Mouse (Mus musculus): ENCODE measurements around the gene Lrmda. TPM values are rescaled to one million over a fixed set of nuclear protein-coding genes. Genes with fewer than 3 reads are reported as not detected.
A peak's percentile ranks its signal among the peaks of the same experiment; 100 is the strongest.

The Lrmda gene
- total and polyA plus RNA-seq, 2 experiments from 2014 or later = 0.18 TPM; not detected in 1

- H3K36me3 ChIP-seq (ENCODE audit: insufficient read depth) = no peaks in the 10 kb centered on the region
- whole genome bisulfite sequencing = 62% methylated on average over 17 of the region's 17 CpGs
- no peak overlapping the region for H3K9ac ChIP-seq
- H3K27me3 ChIP-seq (ENCODE audit: insufficient read depth, low read length) = no peaks in the 10 kb centered on the region; the same call in 1 of the 2 replicates
- TF ChIP-seq CTCF (IDR thresholded peaks at IDR 0.05; ENCODE audit: low read depth) = no peak
- H3K27ac ChIP-seq (ENCODE audit: low read depth, low read length) = no peak overlapping the region
- no peak overlapping the region for H3K4me3 ChIP-seq (ENCODE audit: low read depth, low read length)
- no peak overlapping the region for H3K4me2 ChIP-seq (ENCODE audit: low read depth)
- ATAC-seq (no peak), DNase-seq (no peak)
- H3K4me1 ChIP-seq (ENCODE audit: insufficient read depth) = peaks cover 4% of the 10 kb centered on the region; the same call in 1 of the 2 replicates
- no peaks in the 10 kb centered on the region for H3K9me3 ChIP-seq (ENCODE audit: low read length)
Measured at GRCm38 (mm10) chr14:22649985-22650984, 630.8 kb downstream of the Lrmda start.

GRCm38 (mm10) chr14:22651131-22651952, 631.8 kb downstream of the Lrmda start:
- H3K36me3 ChIP-seq (ENCODE audit: insufficient read depth) = no peaks in the 10 kb centered on the region
- ATAC-seq = no peak

GRCm38 (mm10) chr14:22662496-22662895, 643.0 kb downstream of the Lrmda start:
- no peak overlapping the region for H3K27ac ChIP-seq (ENCODE audit: low read depth, low read length)
- ATAC-seq (no peak), DNase-seq (no peak)
- H3K4me1 ChIP-seq (ENCODE audit: insufficient read depth) = no peaks in the 10 kb centered on the region
- H3K4me3 ChIP-seq (ENCODE audit: low read depth, low read length) = no peak overlapping the region
- H3K9me3 ChIP-seq (ENCODE audit: low read length) = no peaks in the 10 kb centered on the region
- no peak for TF ChIP-seq CTCF (IDR thresholded peaks at IDR 0.05; ENCODE audit: low read depth)
- no peaks in the 10 kb centered on the region for H3K27me3 ChIP-seq (ENCODE audit: insufficient read depth, low read length)
- no peak overlapping the region for H3K9ac ChIP-seq
- H3K4me2 ChIP-seq (ENCODE audit: low read depth) = no peak overlapping the region
- 61% methylated on average over 3 of the region's 3 CpGs for WGBS
- H3K36me3 ChIP-seq (ENCODE audit: insufficient read depth) = no peaks in the 10 kb centered on the region

More at GRCm38 (mm10) chr14:22651131-22651952, 631.8 kb downstream of the Lrmda start:
- Histone ChIP-seq H3K4me3 (ENCODE audit: low read depth, low read length) (no peak overlapping the region), H3K9ac (no peak overlapping the region), H3K27me3 (ENCODE audit: insufficient read depth, low read length) (no peaks in the 10 kb centered on the region), H3K4me1 (ENCODE audit: insufficient read depth) (peaks cover 4% of the 10 kb centered on the region; the same call in 1 of the 2 replicates), H3K27ac (ENCODE audit: low read depth, low read length) (no peak overlapping the region), H3K4me2 (ENCODE audit: low read depth) (no peak overlapping the region), H3K9me3 (ENCODE audit: low read length) (no peaks in the 10 kb centered on the region)
- WGBS = 69% methylated on average over 14 of the region's 14 CpGs
- TF ChIP-seq CTCF (IDR thresholded peaks at IDR 0.05; ENCODE audit: low read depth) = no peak
- DNase-seq = no peak

- no peak overlapping the region for H3K4me2 ChIP-seq (ENCODE audit: low read depth)
- H3K9ac ChIP-seq = no peak overlapping the region
- no peak overlapping the region for H3K4me3 ChIP-seq (ENCODE audit: low read depth, low read length)
- DNase-seq = no peak
- H3K9me3 ChIP-seq (ENCODE audit: low read length) = no peaks in the 10 kb centered on the region
- no peak for TF ChIP-seq CTCF (IDR thresholded peaks at IDR 0.05; ENCODE audit: low read depth)
- no peak for ATAC-seq
- H3K36me3 ChIP-seq (ENCODE audit: insufficient read depth) = no peaks in the 10 kb centered on the region
- no peaks in the 10 kb centered on the region for H3K27me3 ChIP-seq (ENCODE audit: insufficient read depth, low read length)
- 82% methylated on average over 3 of the region's 3 CpGs for WGBS
- H3K4me1 ChIP-seq (ENCODE audit: insufficient read depth) = no peaks in the 10 kb centered on the region
- no peak overlapping the region for H3K27ac ChIP-seq (ENCODE audit: low read depth, low read length)
Measured at GRCm38 (mm10) chr14:22666437-22666836, 646.9 kb downstream of the Lrmda start.

GRCm38 (mm10) chr14:22668302-22668701, 648.8 kb downstream of the Lrmda start:
- ATAC-seq (no peak), DNase-seq (no peak)
- TF ChIP-seq CTCF (IDR thresholded peaks at IDR 0.05; ENCODE audit: low read depth) = no peak
- Histone ChIP-seq H3K4me1 (ENCODE audit: insufficient read depth) (no peaks in the 10 kb centered on the region), H3K27ac (ENCODE audit: low read depth, low read length) (no peak overlapping the region), H3K4me2 (ENCODE audit: low read depth) (no peak overlapping the region), H3K27me3 (ENCODE audit: insufficient read depth, low read length) (no peaks in the 10 kb centered on the region), H3K36me3 (ENCODE audit: insufficient read depth) (no peaks in the 10 kb centered on the region), H3K9ac (no peak overlapping the region), H3K4me3 (ENCODE audit: low read depth, low read length) (no peak overlapping the region), H3K9me3 (ENCODE audit: low read length) (no peaks in the 10 kb centered on the region)
- WGBS = 74% methylated on average over 8 of the region's 8 CpGs

GRCm38 (mm10) chr14:22668711-22669110, 649.2 kb downstream of the Lrmda start:
- Histone ChIP-seq H3K27ac (ENCODE audit: low read depth, low read length) (0 out of 2 replicates have a peak overlapping the region, but pooled peaks have one; percentile 4), H3K4me1 (ENCODE audit: insufficient read depth) (no peaks in the 10 kb centered on the region), H3K4me3 (ENCODE audit: low read depth, low read length) (no peak overlapping the region), H3K4me2 (ENCODE audit: low read depth) (no peak overlapping the region), H3K9me3 (ENCODE audit: low read length) (no peaks in the 10 kb centered on the region), H3K27me3 (ENCODE audit: insufficient read depth, low read length) (no peaks in the 10 kb centered on the region), H3K9ac (no peak overlapping the region), H3K36me3 (ENCODE audit: insufficient read depth) (no peaks in the 10 kb centered on the region)
- 72% methylated on average over 6 of the region's 6 CpGs for WGBS
- DNase-seq = no peak
- no peak for TF ChIP-seq CTCF (IDR thresholded peaks at IDR 0.05; ENCODE audit: low read depth)
- ATAC-seq = no peak
